Mouse (Mus musculus) adrenal gland, postnatal 4 days (tissue): ENCODE measurements around the gene Vsnl1. TPM values are rescaled to one million over a fixed set of nuclear protein-coding genes. Genes with fewer than 3 reads are reported as not detected.
A peak's percentile ranks its signal among the peaks of the same experiment; 100 is the strongest.

ENCODE experiments used
- DNase-seq, 2 experiments: peaks; one replicate each; pipeline ENCODE4 v3.0.0; 2021 to 2022; ENCODE audit warnings: low spot score in 2 of 2, mixed read lengths in 2 of 2
- total RNA-seq, 2 experiments: library from RNA; stranded (reverse); gene quantifications; 2 replicates each; pipeline ENCODE4 v1.2.3; 2021

Vsnl1 gene
- total RNA-seq, 2 experiments from 2014 or later = 38.5 to 38.8 TPM

DNA sequence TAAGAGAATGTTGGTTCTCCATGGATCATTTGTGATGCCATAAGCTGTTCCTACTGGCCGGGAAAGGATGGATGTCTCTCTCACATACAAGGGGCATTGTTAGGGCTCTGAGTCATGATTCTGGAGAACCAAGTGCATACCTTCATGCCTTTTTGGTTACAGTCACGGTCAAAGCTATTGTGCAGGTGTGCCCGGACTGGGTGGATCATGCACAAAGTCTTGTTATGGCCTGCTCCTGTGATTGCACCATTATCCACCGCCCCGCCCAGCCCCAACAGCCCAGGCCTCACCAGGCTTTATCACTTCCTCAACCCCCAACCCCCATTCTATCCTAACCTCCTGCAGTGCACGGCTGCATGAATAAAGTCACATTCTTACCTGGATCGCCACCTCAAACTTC is 47.3 kb downstream of the Vsnl1 start:
- no peak for DNase-seq

- no peak for DNase-seq
Observed at GRCm38 (mm10) chr12:11384754-11385153, 51.7 kb downstream of the Vsnl1 start.

DNA sequence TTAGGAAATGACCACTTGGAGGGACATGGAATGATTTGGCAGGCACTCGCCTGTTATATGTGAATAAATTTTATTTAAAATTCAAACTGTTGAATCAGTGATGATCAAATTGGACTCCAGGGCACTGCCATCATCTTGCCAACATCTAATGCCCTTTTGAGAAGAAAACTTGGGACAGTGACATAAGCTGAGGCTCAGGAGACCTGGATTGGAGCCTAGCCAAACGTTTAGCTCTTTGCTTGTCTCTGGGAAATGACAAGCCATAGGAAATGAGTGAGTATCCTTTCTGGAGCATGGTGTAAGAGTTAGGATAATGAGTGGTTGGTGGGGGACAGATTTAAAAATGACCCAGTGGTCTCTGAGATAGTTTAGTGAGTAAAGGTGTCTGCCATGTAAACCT is 57.0 kb downstream of the Vsnl1 start:
- DNase-seq = no peak

GRCm38 (mm10) chr12:11370056-11370455 is 66.4 kb downstream of the Vsnl1 start:
- no peak for DNase-seq

GRCm38 (mm10) chr12:11367099-11367765 is 69.2 kb downstream of the Vsnl1 start:
- DNase-seq = no peak

DNA sequence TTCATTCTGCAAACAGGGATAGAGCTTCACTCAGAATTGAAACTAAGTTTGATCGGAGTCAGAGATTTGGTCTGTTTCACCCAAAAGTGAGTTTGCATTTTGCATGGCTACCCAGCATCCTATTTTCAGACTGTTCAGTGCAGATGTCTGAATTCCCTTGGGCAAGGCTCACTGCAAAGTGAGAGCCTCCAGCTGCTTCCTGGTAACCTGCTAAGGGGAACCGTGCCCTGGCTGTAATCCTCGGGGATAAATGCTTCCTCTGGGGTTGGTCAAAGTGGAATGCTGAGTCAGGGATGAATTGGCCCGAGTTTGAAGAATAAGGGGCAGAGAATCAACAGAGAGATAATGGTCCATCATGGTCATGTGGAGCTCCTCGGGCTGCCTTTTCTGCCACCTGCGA is 71.5 kb downstream of the Vsnl1 start:
- no peak for DNase-seq

DNA sequence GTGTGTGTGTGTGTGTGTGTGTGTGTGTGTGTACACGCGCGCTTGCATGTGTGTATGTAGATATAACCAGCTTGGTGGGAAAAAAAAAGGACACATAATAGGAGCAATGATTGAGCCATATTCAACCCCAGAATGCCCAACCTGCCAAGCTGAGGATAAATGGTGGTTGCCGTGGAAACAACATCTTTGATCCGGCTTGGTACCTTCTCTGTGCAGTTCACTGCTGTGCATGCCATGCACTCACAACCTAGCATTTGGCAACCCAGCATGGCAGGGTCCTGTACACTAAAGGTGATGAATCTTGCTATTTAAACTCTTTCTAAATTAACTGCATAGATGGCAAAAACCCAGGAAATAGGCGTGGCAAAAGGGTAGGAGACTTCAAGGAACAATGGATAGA is 74.0 kb downstream of the Vsnl1 start:
- DNase-seq = no peak

- DNase-seq = peak; percentile 33 to 61
Observed at GRCm38 (mm10) chr12:11350895-11351294, 85.5 kb downstream of the Vsnl1 start.

DNA sequence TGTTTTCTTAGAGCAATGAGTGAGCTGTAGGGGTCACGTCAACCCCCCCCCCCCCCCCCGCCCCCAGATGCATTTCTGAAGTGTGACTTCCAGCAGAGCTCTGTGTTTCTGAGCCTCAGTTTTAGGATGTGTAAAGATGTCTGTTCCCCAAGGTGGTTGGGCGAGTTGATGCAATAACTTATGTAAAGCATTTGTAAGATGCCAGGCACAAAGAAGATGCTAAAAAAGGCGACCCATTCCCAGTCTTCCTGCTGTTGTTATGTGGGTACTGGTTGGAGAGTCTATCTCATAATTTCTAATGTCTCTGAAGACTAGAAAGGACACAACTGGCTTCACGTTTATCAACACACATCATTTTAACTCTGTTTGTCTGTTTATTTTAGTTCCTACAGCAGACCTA is 86.5 kb downstream of the Vsnl1 start:
- DNase-seq = no peak

DNA sequence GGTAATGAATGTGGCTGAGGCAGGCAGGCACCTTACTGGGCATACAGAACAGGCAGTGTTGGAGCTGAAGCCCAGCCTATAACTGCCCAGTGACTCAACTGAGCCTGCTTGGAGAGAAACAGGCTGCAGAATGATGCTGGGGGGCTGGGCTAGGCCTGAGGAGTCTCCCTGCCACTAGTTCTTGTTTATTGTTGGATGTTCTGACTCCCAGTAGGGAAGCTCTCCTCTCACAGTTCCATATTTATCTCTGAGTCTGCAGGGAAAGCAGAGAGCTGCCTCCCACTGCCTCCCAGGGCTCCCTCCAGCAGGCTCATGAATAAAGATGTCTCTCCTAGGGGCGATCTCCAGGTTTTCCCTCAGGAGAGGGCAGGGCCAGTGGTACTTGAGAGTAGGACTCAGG is 88.0 kb downstream of the Vsnl1 start:
- no peak for DNase-seq

DNA sequence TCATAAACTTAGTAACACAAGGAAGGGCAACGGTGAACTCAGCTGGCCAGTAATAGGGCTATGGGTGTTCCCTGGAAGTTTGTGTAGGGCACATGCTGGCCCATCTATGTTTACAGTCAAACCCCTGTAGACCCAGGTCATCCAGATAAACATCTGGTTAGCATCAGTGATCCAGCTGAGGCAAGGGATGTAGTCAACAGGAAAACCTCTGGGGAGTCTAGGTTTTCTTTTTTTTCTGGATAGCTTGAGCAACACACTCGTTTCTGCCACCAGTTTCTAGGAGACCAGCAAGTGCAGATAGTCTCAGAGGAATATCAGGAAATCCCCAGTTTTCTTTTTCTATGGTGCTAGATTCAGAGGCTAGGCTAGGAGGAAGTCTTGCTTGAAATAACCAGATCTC is 90.5 kb downstream of the Vsnl1 start:
- DNase-seq = no peak

GRCm38 (mm10) chr12:11342020-11342600 is 94.3 kb downstream of the Vsnl1 start:
- DNase-seq = no peak

DNA sequence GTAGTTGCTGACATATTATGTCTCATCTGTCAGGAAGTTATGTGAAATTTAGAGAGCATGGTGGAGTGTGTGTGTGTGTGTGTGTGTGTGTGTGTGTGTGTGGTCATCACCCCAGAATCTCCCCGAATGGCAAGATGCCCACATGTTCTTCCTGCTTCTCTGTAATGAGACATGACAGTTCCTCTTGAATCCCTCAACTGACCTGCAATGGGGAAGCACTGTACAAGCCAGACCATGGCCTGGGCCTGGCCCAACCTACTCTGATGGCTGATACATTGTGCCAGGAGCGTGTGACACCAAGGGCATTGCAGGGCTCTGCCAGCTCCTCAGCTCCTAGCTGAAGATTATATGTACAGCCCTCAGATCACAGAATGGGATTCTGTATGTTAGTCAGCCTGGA is 98.2 kb downstream of the Vsnl1 start:
- DNase-seq = no peak

DNA sequence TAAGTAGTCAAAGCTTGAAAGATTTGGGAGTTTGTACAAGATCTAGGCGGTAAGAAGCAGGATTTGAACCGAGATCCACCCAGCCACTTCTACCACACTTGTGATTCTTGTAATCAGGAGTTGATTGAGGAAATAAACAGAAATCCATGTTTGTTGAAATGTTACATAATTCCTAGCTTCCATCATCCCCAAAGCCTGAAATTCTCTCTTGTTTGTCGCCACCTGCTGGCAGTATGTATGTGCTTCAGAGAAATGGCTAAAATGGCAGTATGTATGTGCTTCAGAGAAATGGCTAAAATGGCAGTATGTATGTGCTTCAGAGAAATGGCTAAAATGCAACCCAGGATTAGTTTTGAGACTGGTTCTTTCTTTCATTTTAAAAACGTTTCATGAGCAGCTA is 99.6 kb downstream of the Vsnl1 start:
- DNase-seq = no peak

- no peak for DNase-seq
Observed at GRCm38 (mm10) chr12:11326483-11326882, 109.9 kb downstream of the Vsnl1 start.

GRCm38 (mm10) chr12:11324480-11324879 is 111.9 kb downstream of the Vsnl1 start:
- DNase-seq = no peak

DNA sequence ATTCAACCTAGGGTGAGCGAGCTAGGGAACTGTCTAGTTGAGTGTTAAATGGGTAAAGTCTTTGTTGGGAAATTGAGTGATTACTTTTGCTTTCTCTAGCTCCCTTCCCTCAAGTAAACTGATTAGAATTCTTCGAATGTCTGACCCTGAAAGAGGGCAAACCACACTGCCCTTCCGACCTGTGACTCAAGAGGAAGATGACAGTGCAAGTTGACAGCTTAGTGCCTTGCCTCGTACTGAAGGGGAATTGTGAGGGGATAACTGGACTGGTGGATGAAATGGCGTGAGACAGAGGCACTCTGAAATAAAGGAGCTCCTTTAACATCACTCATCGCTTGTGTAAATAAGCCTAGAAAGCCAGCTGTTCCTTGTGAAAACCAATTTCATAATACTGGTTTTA is 118.7 kb downstream of the Vsnl1 start:
- no peak for DNase-seq

- DNase-seq = no peak
Observed at GRCm38 (mm10) chr12:11313840-11314239, 122.6 kb downstream of the Vsnl1 start.

DNA sequence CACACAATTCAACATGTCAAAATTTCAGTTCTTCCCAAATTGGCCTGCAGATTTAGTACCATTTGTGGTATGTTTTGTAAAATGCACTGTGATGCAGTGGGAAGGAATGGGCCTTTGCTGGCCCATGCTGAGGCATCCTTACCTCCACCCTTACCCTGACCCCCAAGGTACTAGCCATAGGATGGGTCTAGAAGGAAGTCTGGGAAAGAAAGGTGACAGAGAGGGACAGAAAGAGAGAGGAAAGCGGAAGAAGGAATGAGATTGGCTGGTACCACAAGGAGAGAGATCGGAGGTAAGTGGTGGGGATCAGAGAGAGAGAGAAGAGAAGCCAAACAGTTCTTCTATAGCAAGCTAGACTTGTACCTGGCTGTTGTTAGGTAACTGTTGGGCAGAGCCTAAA is 125.3 kb downstream of the Vsnl1 start:
- no peak for DNase-seq

DNA sequence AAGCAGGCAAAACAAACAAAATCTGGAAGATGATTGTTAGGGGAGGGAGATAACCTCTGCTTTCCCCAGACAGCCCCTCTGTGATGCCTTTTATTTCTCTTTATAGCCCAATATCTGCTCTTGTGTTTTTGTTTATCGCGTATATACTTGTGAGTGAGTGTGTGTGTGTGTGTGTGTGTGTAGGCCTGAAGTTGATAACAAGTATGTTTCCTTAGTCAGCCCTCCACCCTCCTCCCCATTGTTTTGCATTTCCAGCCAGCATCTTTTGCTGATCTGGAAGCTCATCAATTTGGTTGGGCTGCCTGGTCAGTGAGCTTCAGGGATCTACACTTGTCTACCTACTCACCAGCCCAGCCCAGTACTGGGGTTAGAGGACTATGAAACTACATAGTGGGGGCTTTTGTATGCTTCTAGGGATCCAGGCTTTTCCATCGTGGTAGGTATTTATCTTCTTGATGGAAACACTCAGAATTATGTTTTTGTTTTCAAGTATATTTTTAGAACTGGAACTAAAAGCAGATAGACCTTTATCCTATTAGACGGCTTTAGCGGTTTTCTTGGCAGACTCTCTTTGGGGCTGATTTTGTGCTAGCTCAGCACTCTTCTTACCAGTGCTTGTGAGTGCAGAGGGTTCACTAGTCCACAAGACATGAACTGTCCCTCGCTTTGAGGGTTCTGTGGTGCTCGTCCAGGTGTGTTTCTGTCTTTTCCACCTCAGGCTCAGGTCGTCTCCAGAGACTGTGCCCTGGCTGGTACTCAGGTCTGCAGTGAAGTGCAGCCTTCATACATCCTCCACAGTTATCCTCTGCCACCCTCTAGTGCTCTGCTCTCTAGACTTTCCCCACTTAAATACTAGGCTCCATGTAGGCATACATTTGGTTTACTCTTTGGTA is 129.4 kb downstream of the Vsnl1 start:
- DNase-seq = no peak

- DNase-seq = no peak
Observed at GRCm38 (mm10) chr12:11300858-11301257, 135.6 kb downstream of the Vsnl1 start.

DNA sequence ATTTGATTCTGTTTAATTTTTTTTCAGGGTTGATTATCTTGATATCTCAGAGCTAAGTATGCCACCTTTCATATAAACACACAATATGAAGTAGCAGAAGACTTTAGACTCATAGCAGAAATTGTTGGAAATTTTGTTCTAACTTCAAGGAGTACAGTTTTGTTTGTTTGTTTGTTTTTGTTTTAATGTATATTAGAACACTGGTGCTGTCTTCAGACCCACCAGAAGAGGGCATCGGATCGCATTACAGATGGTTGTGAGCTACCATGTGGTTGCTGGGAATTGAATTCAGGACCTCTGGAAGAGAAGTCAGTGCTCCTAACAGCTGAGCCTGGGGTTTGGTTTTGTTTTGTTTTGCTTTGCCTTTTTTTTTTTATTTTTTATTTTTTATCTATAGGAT is 150.0 kb downstream of the Vsnl1 start:
- DNase-seq = no peak
